Mouse (Mus musculus) inflammation-experienced regulatory T-cells, adult 6 months (primary cell): ENCODE data around the gene Itgav. TPM values are rescaled to one million over a fixed set of nuclear protein-coding genes. Genes with fewer than 3 reads are reported as not detected.

Experiments used
- ATAC-seq: one replicate; pipeline ENCODE4 v1.8.0; 2017
- polyA plus RNA-seq, 3 experiments: library from polyadenylated mRNA; unstranded; fragments of 100-300 nt; shearing (Covaris generic); gene quantifications; one replicate each; pipeline ENCODE4 v1.2.1; 2017

Gene Itgav
- polyA plus RNA-seq, 3 experiments from 2014 or later: 63.4 to 80.2 (median 77.9) TPM

DNA sequence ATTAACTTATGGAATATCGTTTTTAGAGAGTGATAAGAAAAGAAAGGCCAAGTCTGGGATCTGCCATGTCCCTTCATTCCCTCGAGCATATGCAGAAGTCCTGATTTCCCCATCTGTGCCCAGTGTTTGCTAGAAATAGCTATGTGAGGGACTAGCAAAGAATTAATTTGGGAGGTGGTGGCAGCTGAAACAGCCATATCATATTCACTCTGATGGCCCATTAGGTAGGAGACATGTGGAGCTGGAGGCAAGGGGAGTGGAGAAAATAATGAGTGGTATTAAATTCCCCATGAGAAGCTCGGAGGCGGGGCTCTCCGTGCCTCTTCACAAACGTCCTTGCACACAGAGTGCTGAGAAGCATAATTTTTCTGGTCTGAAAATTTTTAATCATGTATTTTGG lies 92.0 kb downstream of the Itgav start:
- ATAC-seq: no peak

DNA sequence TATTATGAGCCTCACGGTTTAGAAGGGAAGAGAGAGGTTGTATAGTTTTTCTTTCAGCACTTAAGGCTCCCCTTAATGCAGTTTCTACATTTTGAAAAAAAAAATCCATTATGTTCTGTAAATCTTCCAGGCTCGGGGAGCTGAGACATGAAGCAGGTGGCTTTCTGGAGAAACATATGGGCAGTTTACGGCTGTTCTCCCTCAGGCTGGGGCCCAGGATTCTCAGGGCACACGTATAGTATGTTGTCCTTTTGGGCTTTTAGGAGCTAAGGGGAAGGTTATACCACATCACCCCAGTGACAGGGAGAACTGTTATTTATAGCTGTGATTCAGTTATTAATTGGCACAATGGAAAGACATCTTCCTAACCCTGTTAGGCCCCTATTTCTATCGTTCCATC lies 101.0 kb downstream of the Itgav start:
- no peak for ATAC-seq

DNA sequence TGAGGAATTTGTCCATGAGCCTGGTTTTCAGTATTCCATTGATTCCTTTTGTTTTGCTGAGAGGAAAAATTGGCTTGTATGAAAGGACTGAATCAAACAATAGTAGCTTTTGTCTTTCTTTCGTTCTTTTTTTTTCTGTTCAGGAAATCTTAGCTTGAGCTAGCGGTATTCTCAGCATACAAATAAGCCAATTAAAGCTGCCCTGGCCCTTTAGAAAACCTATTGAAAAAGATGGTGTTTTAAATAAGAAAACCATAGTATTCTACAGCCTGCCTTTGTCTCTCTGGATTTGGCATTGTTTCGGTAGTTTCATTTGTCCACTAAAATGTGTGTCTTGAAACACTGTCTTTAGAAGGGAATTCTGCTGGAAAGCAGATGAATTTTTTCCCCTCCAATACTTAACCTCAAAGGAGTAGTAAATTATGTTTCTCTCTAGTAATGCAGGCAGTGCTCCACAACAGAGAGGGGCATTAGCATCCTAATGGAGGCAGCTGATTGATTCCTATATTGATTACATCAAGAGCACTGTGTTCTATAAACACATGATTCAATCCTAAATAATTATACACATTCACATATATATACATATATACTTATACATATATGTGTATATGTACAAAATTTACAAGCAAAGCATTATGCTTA lies 104.8 kb downstream of the Itgav start:
- ATAC-seq: no peak

DNA sequence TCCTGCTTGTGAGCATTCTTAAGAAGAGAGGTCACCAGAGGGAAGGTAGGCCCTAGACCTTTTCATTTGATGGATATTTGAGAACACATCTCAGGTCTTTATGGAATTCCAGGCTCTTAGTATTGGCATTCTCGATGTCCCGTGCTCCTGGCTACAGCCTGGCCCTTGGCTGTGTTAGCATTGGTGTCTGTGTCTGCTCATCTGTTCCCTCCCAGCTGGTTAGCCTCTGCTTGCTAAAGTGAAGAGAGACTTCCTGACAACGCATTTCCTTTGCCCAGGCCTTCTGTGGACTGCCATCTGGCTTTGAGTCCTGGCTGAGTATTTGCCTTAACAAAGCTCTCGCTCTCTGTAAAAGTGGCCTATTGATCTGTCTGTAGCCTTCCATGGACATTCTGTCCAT lies 108.7 kb downstream of the Itgav start:
- ATAC-seq: no peak

DNA sequence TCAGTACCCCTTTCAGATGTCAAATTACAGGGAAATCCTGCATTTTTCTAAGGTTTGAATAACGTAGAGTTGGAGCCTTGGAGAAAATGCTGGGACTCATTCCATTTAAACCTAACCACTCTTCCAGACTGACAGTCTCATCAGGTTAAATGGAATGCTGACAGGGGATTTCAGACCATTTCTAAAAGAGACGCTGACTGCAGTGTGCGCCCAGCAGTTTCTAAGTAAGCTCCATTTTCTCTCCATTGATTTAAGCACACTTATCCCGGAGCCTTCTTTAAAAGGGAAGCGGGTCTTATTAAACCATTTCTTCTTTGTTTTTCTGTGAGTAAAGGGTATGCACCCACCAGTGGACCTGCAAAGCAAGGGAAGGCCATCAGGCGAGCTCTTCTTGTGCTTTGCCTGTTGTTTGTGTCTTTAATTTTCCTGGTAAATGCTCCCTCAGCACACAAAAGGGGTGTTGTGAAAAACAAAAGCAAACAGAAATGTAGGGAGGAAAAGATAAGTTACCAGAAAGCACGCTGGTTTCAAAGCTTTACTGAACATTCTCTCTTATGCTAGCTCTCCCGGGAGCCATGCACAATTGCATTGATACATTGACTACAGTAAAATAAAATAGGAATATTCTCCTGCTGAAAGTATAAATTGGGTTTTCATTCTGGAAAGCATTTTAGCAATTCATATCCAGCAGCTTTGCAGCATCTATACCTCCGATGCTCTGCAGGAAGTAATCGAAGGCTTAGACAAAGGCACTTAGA lies 111.3 kb downstream of the Itgav start:
- no peak for ATAC-seq

DNA sequence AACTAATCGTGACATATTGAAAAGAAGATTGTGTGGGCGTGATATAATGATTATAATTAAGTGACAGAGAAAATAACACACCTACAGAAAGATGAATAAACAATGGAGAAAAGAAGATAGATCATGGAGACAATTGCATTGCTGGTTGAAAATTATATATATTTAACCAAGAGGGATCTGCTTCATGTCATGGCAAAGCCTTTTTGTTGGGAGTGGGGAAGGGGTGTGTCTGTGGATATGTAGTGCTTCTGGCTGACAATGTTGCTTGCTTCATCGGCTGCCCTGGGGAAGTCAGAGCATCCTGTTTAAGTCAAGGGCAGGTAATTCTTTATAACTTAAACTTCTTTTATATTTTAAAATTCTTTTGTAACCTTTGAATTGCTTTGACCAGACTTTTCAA lies 124.3 kb downstream of the Itgav start:
- ATAC-seq: no peak

DNA sequence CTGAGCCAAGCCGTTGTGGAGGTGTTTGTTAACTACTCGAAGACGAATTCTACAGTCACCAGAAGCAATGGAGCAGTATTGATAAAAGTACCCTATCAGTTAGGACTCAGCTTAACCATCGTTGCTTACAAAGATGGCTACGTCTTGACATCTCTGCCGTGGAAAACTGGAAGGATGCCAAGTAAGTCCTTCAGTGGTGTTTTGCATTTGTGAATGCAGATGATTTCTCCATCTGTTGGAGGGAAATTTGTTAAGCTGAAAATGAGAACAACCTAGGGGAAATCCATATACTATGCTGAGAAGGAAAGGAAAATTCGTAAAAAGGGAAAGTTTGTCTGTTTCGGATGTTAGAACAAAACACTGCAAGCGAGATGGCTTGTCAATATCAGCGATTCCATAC lies 129.2 kb downstream of the Itgav start:
- ATAC-seq: no peak

DNA sequence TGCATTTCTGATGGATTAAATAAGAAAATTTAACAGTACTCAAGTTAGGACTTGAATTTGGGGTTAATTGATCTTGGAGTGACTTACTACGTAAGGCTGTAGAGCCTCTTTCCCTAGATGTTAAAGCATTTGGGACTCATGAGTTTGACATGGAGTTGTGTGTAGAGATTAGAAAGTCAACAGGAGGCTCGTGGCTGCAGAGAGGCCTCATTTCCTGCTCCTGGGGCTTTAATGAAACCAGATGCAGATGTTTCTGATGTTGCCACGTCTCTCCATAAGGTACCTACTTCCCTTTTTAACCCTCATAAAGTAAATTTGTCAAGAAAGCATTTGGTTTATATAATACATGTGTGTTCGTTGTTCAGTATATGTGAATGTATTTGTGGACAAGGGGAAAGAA lies 132.0 kb downstream of the Itgav start:
- no peak for ATAC-seq

Other genes with a start within 250 kb of the Itgav start
- gene Zc3h15, start 80.0 kb upstream of the Itgav start, polyA plus RNA-seq: 100 to 1,000 TPM; 107 to 132 (median 120) TPM
- gene Fam171b, start 88.2 kb downstream of the Itgav start, polyA plus RNA-seq: 1 to 10 TPM in 1 of 3 experiments, under 1 TPM in 2; 0.25 to 1.0 (median 0.52) TPM
- gene Zswim2, start 216.8 kb downstream of the Itgav start, polyA plus RNA-seq: not detected
- not detected for gene Gm13698, start 231.3 kb downstream of the Itgav start, polyA plus RNA-seq
- gene Gm13693, start 237.1 kb downstream of the Itgav start, polyA plus RNA-seq: not detected
- gene Gm13695, start 242.9 kb downstream of the Itgav start, polyA plus RNA-seq: not detected
- gene Gm13696, start 248.7 kb downstream of the Itgav start, polyA plus RNA-seq: not detected